Mouse (Mus musculus) embryonic facial prominence, embryonic 11.5 days (tissue): ENCODE data around the gene Ddn. TPM values are rescaled to one million over a fixed set of nuclear protein-coding genes. Genes with fewer than 3 reads are reported as not detected.

Experiments used
- ATAC-seq: fragments of 200-750 bp; cut with Nextera tagmentation; replicated peaks from 2 replicates; pipeline ENCODE4 v1.8.0; 2017; ENCODE audit warnings: low read depth; ENCODE audit not compliant: insufficient number of reproducible peaks, low FRiP score, low TSS enrichment
- DNase-seq: peaks from one replicate; pipeline ENCODE4 v3.0.0-alpha.2; 2015; ENCODE audit warnings: low spot score
- H3K27ac ChIP-seq: fragments of 300-500 bp; sonication (generic); replicated peaks from 2 replicates; pipeline ENCODE4 v1.5.1; 2014; ENCODE audit warnings: mild to moderate bottlenecking, low read depth, low read length, control low read depth
- H3K27me3 ChIP-seq: fragments of 300-500 bp; sonication (generic); 2 replicates; pipeline ENCODE4 v1.6.1; 2014; ENCODE audit warnings: mild to moderate bottlenecking, low read length, moderate library complexity, mixed read lengths; ENCODE audit not compliant: control insufficient read depth, insufficient read depth
- H3K36me3 ChIP-seq: fragments of 300-500 bp; sonication (generic); replicated peaks from 2 replicates; pipeline ENCODE4 v1.6.1; 2014; ENCODE audit warnings: low read depth, mild to moderate bottlenecking, low read length, moderate library complexity, mixed read lengths; ENCODE audit not compliant: control insufficient read depth, insufficient read depth
- H3K4me1 ChIP-seq: fragments of 300-500 bp; sonication (generic); 2 replicates; pipeline ENCODE4 v1.6.1; 2014; ENCODE audit warnings: low read length, mixed read lengths; ENCODE audit not compliant: control insufficient read depth, insufficient read depth
- H3K4me2 ChIP-seq: fragments of 300-500 bp; sonication (generic); 2 replicates; pipeline ENCODE4 v1.6.1; 2014; ENCODE audit warnings: low read depth, mild to moderate bottlenecking, control low read depth, low read length, moderate library complexity
- H3K4me3 ChIP-seq: fragments of 300-500 bp; sonication (generic); 2 replicates; pipeline ENCODE4 v1.5.1; 2014; ENCODE audit warnings: low read depth, low read length, control low read depth
- H3K9ac ChIP-seq: fragments of 300-500 bp; sonication (generic); replicated peaks from 2 replicates; pipeline ENCODE4 v1.6.1; 2014; ENCODE audit warnings: mild to moderate bottlenecking, control low read depth, low read length
- H3K9me3 ChIP-seq: fragments of 300-500 bp; sonication (generic); replicated peaks from 2 replicates; pipeline ENCODE4 v1.6.1; 2016; ENCODE audit warnings: mild to moderate bottlenecking, low read length, inconsistent platforms, mixed read lengths; ENCODE audit not compliant: control insufficient read depth
- WGBS: fragments of 180-500 bp; shearing (Covaris S2); extraction: QIAGEN DNeasy Blood & Tissue Kit; methylation state at CpG from one replicate; pipeline ENCODE4 v1.1.7; 2014; 5-methylcytosine and 5-hydroxymethylcytosine counted together
- polyA plus RNA-seq: library from polyadenylated mRNA; unstranded; fragments of >200 nt; fragmentation: Nextera tagmentation; extraction: Ambion mirVana; gene quantifications from 2 replicates; pipeline ENCODE4 v1.2.1, GENCODE M21; 2014

Ddn gene
- polyA plus RNA-seq, 1 experiment from 2014 or later = 0.27 TPM

DNA sequence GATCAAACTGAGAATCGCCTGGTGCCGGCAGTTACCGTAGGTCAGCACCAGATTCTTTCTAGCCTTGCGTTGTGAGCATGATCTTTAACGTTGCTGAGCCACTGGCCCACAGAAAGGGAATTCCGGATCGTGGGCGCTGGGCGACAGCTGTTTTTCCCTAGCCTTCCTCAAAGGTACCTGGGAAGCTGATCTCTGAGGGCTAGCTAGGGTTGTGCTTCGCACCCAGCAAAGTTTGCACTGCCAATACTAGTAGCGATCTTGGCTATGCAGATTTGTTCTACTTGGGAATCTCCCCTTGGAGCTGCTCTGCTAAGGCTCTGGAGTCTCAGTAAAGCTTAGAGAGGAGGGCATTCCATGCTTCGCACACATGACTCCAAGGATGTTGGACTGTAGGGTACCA, 18.1 kb downstream of the Ddn start:
- Histone ChIP-seq H3K36me3 (no peaks in the 10 kb centered on the region), H3K9me3 (no peaks in the 10 kb centered on the region; the same call in 1 of the 2 replicates), H3K4me1 (no peaks in the 10 kb centered on the region; the same call in 1 of the 2 replicates), H3K27me3 (peaks cover 86% of the 10 kb centered on the region), H3K4me3 (no peak overlapping the region; the same call in 1 of the 2 replicates), H3K4me2 (no peak overlapping the region; the same call in 1 of the 2 replicates), H3K27ac (no peak overlapping the region), H3K9ac (no peak overlapping the region)
- WGBS = under 1% methylated on average over 12 of the region's 12 CpGs
- DNase-seq = peak; percentile 33
- no peak for ATAC-seq

DNA sequence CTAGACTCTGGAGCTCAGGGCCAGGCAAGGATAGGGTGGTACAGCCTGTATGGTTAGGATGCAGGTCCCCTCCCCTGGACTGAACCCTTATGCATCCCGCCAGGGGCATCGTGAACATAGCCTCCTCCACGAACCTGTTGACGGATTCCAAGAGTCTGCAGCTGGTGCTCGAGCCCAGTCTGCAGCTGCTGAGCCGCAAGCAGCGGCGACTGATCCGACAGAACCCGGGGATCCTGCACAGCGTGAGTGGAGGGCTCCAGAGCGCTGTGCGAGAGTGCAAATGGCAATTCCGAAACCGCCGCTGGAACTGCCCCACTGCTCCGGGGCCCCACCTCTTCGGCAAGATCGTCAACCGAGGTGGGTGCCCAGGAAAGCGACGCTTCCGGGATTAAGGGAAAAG, 18.5 kb downstream of the Ddn start:
- Histone ChIP-seq H3K4me1 (no peaks in the 10 kb centered on the region; the same call in 1 of the 2 replicates), H3K27ac (no peak overlapping the region), H3K27me3 (peaks cover 81% of the 10 kb centered on the region), H3K9ac (no peak overlapping the region), H3K4me2 (peak overlapping the region; percentile 10), H3K4me3 (no peak overlapping the region), H3K36me3 (no peaks in the 10 kb centered on the region), H3K9me3 (no peaks in the 10 kb centered on the region; the same call in 1 of the 2 replicates)
- ATAC-seq = no peak
- DNase-seq = peak; percentile 2
- under 1% methylated on average over 23 of the region's 23 CpGs for WGBS

DNA sequence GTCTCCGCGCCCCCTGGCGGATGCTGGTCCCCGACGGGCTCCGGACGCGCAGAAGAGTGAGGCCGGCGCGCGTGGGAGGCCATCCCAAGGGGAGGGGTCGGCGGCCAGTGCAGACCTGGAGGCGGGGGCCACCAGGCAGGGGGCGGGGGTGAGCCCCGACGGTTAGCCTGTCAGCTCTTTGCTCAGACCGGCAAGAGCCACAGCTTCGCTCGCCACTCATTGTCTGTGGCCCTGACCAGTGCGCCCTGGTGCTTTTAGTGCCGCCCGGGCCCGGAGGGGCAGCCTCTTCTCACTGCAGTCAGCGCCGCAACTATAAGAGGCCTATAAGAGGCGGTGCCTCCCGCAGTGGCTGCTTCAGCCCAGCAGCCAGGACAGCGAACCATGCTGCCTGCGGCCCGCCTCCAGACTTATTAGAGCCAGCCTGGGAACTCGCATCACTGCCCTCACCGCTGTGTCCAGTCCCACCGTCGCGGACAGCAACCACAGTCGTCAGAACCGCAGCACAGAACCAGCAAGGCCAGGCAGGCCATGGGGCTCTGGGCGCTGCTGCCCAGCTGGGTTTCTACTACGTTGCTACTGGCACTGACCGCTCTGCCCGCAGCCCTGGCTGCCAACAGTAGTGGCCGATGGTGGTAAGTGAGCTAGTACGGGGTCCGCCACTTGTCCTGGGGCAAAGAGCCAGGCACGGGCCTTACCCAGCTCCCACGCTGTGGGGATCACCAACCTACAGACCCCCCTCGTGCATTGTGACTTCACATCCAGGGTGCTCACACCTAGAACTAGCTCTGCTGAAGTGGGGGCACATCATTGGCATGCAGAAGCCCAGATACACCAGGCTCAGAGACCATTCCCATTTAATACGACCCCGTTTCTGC, 19.4 kb downstream of the Ddn start, which contains the start of gene Wnt1:
Gene Wnt1 (plus strand): TSS at position 197 of the 875 bp plus-strand sequence.
- H3K4me3 ChIP-seq = no peak within 1 kb of the TSS
- WGBS = 2% methylated on average over 47 of the region's 51 CpGs
- no peak within 1 kb of the TSS for H3K27ac ChIP-seq
- ATAC-seq = no peak
- H3K4me1 ChIP-seq = no peaks in the 10 kb centered on the region; the same call in 1 of the 2 replicates
- no peak within 1 kb of the TSS; the same call in 1 of the 2 replicates for H3K4me2 ChIP-seq
- H3K9ac ChIP-seq = no peak within 1 kb of the TSS
- peak; percentile 66 for DNase-seq
- no peaks in the 10 kb centered on the region; the same call in 1 of the 2 replicates for H3K9me3 ChIP-seq
- H3K36me3 ChIP-seq = no peaks in the 10 kb centered on the region
- peaks cover 73% of the 10 kb centered on the region for H3K27me3 ChIP-seq

DNA sequence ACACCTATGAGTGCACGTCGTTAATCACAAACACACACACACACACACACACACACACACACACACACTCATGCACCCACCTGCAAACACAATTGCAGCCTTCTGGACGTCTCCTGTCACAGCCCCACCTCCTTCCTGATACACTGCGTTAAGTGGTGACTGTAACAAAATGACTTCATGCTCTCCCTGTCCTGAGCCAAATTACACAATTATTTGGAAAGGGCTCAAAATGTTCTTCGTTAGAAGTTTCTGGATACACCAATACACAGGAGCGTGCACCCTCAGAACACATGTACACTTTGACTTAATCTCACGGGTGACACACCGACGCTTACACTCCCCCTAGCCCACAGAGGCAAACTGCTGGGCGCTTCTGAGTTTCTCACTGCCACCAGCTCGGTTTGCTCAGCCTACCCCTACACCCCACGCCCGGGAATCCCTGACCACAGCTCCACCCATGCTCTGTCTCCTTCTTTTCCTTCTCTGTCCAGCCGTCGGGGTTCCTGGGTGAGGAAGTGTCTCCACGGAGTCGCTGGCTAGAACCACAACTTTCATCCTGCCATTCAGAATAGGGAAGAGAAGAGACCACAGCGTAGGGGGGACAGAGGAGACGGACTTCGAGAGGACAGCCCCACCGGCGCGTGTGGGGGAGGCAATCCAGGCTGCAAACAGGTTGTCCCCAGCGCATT, 20.2 kb downstream of the Ddn start:
- no peak overlapping the region for H3K4me3 ChIP-seq
- no peak overlapping the region for H3K4me2 ChIP-seq
- no peaks in the 10 kb centered on the region; the same call in 1 of the 2 replicates for H3K4me1 ChIP-seq
- no peaks in the 10 kb centered on the region; the same call in 1 of the 2 replicates for H3K9me3 ChIP-seq
- 11% methylated on average over 24 of the region's 24 CpGs for WGBS
- H3K27ac ChIP-seq = no peak overlapping the region
- DNase-seq = no peak
- no peak for ATAC-seq
- H3K27me3 ChIP-seq = peaks cover 65% of the 10 kb centered on the region
- no peaks in the 10 kb centered on the region for H3K36me3 ChIP-seq
- no peak overlapping the region for H3K9ac ChIP-seq

- H3K9me3 ChIP-seq = no peaks in the 10 kb centered on the region
- no peaks in the 10 kb centered on the region; the same call in 1 of the 2 replicates for H3K4me1 ChIP-seq
- DNase-seq (peak; percentile 47), ATAC-seq (no peak)
- 38% methylated on average over 4 of the region's 4 CpGs for WGBS
- peaks cover 53% of the 10 kb centered on the region for H3K27me3 ChIP-seq
- H3K27ac ChIP-seq = no peak overlapping the region
- H3K9ac ChIP-seq = no peak overlapping the region
- H3K4me2 ChIP-seq = no peak overlapping the region
- H3K36me3 ChIP-seq = no peaks in the 10 kb centered on the region
- no peak overlapping the region for H3K4me3 ChIP-seq
These were observed 21.4 kb downstream of the Ddn start for GRCm38 (mm10) chr15:98787930-98788329.

DNA sequence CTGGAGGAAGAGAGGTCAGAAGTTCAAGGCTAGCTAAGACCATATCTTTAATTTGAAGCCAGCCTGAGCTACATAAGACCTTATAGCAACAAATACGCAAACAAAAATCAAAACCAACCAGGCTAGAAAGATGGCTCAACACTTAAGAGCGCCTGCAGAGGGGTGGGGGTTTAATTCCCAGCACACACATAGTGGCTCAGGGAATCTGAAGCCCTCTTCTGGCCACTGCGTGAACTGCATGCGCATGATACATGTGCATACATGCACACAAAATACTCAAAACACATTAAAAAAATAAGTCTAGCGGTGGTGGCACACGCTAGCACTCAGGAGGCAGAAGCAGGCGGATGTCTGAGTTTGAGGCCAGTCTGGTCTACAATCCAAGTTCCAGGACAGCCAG, 23.5 kb downstream of the Ddn start:
- 33% methylated on average over 7 of the region's 7 CpGs for WGBS
- peaks cover 40% of the 10 kb centered on the region for H3K27me3 ChIP-seq
- H3K27ac ChIP-seq = no peak overlapping the region
- no peaks in the 10 kb centered on the region for H3K4me1 ChIP-seq
- no peak for ATAC-seq
- no peaks in the 10 kb centered on the region for H3K36me3 ChIP-seq
- DNase-seq = peak; percentile 65
- H3K9me3 ChIP-seq = no peaks in the 10 kb centered on the region
- H3K4me3 ChIP-seq = no peak overlapping the region
- H3K9ac ChIP-seq = no peak overlapping the region
- no peak overlapping the region for H3K4me2 ChIP-seq

GRCm38 (mm10) chr15:98781166-98781565, 28.1 kb downstream of the Ddn start:
- no peak overlapping the region for H3K4me3 ChIP-seq
- no peak overlapping the region for H3K27ac ChIP-seq
- H3K36me3 ChIP-seq = no peaks in the 10 kb centered on the region
- no peak overlapping the region for H3K4me2 ChIP-seq
- H3K4me1 ChIP-seq = peaks cover 11% of the 10 kb centered on the region; the same call in 1 of the 2 replicates
- H3K9ac ChIP-seq = no peak overlapping the region
- H3K27me3 ChIP-seq = peaks cover 55% of the 10 kb centered on the region
- DNase-seq (no peak), ATAC-seq (no peak)
- WGBS = 28% methylated on average over 6 of the region's 6 CpGs
- no peaks in the 10 kb centered on the region for H3K9me3 ChIP-seq
